Mouse (Mus musculus) Patski (cell line): ENCODE measurements around the gene Cbx6. TPM values are rescaled to one million over a fixed set of nuclear protein-coding genes. Genes with fewer than 3 reads are reported as not detected.
A peak's percentile ranks its signal among the peaks of the same experiment; 100 is the strongest.

Experiments used
- ATAC-seq: fragments of 100-300 bp; one replicate; pipeline ENCODE4 v1.8.0; 2021
- CTCF ChIA-PET: fragments of 350-600 bp; sonication (Branson Sonifier 250); formaldehyde crosslinking; loops from one replicate; lab custom pipeline; 2022; ENCODE audit warnings: inconsistent platforms; lab: Charles Lee
- POLR2A ChIA-PET: fragments of 350-600 bp; sonication (Branson Sonifier 250); formaldehyde crosslinking; loops from one replicate; lab custom pipeline; 2022; ENCODE audit warnings: antibody characterized with exemption, inconsistent platforms; lab: Charles Lee
- DNase-seq: peaks from one replicate; pipeline ENCODE4 v3.0.0-alpha.2; 2011; ENCODE audit warnings: low read depth, low spot score
- H3K27me3 ChIP-seq: fragments of 371-371 bp; one replicate; pipeline ENCODE4 v1.5.1; 2021
- CTCF ChIP-seq: fragments of 100-300 bp; IDR thresholded peaks from one replicate; pipeline ENCODE4 v1.5.1; 2021
- in situ Hi-C: fragments of 300-500 bp; cut with MboI; formaldehyde crosslinking; loops from 3 replicates; pipeline ENCODE4 v1.11.1; 2018; ENCODE audit warnings: low pct_unique_long_range_greater_than_20kb, mixed read lengths
- polyA plus RNA-seq: library from polyadenylated mRNA; unstranded; gene quantifications from one replicate; pipeline ENCODE4 v1.2.3, GENCODE M21; 2021

Cbx6 gene
- polyA plus RNA-seq, 1 experiment from 2014 or later = 75.9 TPM

DNA sequence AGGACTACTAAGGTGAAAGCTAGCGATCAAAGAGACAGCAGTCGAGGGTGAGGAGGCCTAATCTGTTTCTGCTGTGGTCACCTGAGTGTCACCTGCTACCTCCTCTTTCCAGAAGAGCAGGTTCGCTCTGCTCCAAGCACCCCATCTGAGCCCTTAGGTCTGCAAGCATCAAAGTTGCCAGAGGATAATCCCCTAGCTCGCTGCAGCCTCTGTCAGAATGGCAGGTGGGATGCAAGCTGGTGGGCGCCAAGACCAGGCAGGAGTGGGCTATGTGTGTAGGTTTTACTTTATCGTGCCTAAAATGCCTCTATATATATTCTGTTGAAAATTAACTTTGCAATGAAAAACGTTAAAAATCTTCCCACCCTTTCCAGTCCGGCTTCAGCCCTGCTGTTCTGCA, 29.2 kb downstream of the Cbx6 start:
- POLR2A ChIA-PET = no interaction called here
- in situ Hi-C loops = no loop called here
- no peak for ATAC-seq
- no peak for TF ChIP-seq CTCF
- CTCF ChIA-PET = no interaction called here
- no peak for DNase-seq
- H3K27me3 ChIP-seq = peaks cover 37% of the 10 kb centered on the region

DNA sequence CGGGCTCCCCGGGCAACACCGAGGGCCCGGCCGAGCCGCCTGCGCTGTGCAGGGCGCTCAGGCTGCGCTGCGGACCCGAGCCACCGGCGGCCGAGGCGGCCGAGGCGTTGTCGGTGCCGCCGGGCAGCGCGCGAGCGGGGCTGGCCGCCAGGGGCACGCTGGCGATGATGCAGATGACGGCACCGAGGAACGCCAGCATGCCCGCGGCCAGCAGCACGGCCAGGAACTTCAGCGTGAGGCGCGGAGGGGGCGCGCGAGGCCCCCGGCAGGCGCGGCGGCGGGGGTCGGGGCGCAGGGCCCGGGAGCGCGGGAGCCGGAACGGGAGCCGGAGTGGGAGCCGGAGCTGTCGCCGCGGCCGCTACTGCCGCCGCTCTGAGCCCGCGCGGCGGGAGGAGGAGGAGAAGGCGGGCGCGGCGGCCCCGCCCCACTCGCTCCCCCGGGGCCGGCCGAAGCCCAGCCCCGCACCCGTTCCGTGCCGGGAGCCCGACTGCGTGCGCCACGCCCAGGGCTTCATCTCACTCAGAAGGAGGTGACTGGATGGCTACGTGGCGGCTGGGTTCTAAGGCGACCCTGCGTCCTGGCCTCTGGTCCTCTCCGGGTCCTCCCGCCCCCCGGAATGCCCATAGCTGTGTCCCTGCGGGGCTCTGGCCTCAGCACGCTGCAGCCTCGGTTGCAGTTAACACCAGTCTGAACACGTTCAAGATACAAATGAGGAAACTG, 30.0 kb downstream of the Cbx6 start, which contains the start of gene Nptxr:
TSS of gene Nptxr (minus strand) at position 415 of the 720 bp plus-strand sequence.
- ChIA-PET CTCF (no interaction called here), POLR2A (no interaction called here)
- in situ Hi-C loops = no loop called here
- ATAC-seq = peak; percentile 24
- DNase-seq = no peak
- H3K27me3 ChIP-seq = peaks cover 30% of the 10 kb centered on the region
- TF ChIP-seq CTCF = no peak

DNA sequence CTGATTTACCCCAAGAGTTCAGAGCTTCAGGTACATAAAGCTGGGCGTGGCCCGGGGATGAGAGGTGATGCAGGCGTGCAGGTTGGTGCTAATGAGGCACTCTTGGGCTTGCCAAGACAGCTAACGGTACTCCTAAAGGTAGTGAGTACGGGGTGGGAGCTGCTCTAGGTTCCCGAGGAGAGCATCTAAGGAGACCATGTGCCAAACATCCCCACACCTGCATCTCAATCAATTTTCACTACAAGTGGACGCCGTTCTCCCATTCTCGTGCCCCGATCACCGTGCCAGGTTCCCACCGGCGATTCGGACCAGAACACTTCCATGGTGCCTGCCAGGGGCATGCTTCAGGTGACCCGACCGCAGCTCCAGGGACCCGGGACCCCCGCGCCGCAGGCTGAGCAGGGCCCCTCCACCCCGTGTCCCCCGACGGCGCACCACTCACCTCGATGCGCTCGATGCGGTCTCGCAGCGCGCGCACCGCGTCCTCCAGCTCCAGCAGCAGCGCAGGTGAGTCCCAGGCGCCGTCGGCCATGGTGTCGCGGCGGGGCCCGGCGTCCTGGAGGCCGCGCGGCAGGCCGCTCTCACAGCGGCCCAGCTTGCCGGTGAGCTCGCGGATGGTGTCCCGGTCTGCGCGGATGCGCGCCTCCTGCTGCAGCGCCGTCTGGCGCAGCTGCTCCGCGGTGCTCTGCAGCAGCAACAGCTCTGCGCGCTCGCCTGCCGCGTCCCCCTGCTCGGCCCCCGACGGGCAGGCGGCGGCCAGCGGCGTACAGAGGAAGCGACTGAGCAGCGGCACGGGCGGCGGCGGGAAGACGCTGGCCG, 30.7 kb downstream of the Cbx6 start:
- H3K27me3 ChIP-seq = peaks cover 23% of the 10 kb centered on the region
- TF ChIP-seq CTCF = no peak
- DNase-seq (no peak), ATAC-seq (no peak)
- in situ Hi-C loops = no loop called here
- ChIA-PET POLR2A (no interaction called here), CTCF (interaction anchor here (0.8 kb wide), 1 partner anchor 27 kb away, joined by 3 read pairs; no protein-coding TSS in a partner anchor)

DNA sequence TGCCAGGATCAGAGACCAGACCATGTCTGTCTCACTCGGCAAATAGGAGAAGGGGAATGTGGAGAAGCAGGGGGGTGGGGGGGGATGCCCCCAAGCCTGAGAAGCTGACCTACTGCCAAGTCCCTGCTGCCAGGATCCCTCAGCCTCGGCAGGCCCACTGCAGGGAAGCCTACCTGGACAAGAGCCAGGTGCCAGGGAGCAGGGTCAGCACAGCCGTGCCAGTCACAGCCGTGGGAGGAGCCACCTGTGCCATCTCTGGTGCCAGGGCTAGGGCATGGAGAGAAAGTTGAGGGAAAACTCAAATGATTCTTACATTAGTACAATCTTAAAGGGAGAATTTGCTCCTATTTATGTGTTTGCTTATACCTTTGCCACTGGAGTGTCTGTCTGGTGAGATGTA, 32.2 kb downstream of the Cbx6 start:
- CTCF ChIA-PET = no interaction called here
- in situ Hi-C loops = no loop called here
- DNase-seq (no peak), ATAC-seq (no peak)
- peaks cover 20% of the 10 kb centered on the region for H3K27me3 ChIP-seq
- POLR2A ChIA-PET = interaction anchor here (1.0 kb wide), 1 partner anchor 61 kb away, joined by 3 read pairs; no protein-coding TSS in a partner anchor
- TF ChIP-seq CTCF = no peak

DNA sequence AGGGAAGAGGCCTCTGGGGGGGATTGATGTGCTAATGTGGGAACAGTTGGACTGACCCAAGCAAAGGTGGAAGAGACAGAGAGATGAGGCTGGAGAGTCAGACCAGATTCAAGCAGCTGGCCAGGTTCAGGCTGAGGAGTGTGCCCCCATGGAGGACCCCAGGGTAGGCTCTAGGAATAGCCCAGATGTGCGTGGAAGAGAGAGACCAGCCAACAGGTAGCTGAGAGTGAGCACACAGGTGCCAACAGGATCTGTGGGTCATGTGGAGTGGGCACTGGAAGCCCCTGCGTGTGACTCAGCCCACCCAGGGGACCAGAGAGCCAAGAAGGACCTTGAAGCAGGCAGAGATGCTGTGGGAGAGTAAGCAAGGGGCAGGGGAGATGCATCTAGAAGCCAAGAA, 32.8 kb downstream of the Cbx6 start:
- POLR2A ChIA-PET = no interaction called here
- CTCF ChIA-PET = no interaction called here
- DNase-seq (no peak), ATAC-seq (no peak)
- in situ Hi-C loops = no loop called here
- peaks cover 18% of the 10 kb centered on the region for H3K27me3 ChIP-seq
- no peak for TF ChIP-seq CTCF

DNA sequence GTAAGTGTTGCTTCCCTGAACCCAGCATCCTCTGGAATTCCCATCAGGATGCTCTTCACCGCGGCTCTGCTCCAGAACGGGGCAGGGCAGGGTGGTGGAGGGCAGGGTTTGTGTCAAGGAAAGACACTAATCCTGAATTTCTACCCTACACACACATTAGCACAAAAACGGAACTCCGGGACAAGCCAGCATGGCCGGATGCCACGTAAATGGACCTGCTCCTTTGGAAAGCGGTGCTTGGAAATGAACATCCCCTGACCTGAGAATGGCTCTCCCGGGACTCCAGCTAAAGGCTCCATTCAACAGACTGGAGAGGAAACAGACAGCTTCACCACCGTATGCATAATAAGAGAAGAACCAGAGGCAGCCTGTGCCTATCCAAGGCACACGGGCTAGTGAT, 33.8 kb downstream of the Cbx6 start:
- TF ChIP-seq CTCF = no peak

DNA sequence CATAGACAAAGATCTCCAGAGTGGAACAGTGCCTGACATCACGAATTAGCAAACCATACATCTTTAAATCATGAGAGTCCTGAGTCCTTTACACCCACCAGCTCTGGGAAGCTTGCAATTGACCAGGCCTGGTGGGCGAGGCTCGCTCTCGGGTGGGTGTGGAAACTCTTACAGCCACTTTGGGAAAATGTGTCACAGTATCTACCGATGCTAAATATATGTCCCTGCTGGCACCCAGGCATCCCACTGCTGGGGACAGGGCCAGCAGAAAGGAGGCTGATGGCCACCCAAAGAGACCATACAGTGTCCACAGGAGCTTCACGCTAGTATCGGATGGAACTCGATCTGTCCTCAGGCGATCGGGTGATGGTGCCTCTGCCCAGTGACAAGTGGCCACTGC, 35.9 kb downstream of the Cbx6 start:
- no peak for DNase-seq
- POLR2A ChIA-PET = no interaction called here
- no peak for ATAC-seq
- no peak for TF ChIP-seq CTCF
- CTCF ChIA-PET = no interaction called here
- in situ Hi-C loops = no loop called here
- peaks cover 7% of the 10 kb centered on the region for H3K27me3 ChIP-seq

More for the DNA sequence above, 33.8 kb downstream of the Cbx6 start:
- peaks cover 18% of the 10 kb centered on the region for H3K27me3 ChIP-seq
- CTCF ChIA-PET = no interaction called here
- POLR2A ChIA-PET = no interaction called here
- no peak for ATAC-seq
- DNase-seq = no peak
- in situ Hi-C loops = no loop called here

DNA sequence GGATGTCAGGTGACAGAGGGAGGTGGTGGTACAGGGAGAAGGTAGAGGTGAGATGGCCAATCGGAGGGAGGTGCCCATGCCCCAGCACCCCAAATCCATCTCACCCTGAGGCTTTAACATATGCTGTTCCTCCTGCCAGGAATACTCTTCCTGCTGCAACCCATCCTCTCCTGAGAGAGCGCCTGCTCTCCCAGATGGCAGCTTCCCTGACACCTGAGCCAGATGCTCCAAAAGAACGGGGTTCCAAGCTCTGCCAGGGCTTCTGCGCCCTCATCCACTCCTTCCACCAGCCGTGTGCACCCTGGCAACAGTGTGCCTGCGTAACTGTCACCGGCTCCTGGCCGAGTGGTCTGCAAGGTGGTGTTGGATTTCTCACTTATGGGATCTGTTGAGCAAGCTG, 36.8 kb downstream of the Cbx6 start:
- TF ChIP-seq CTCF = no peak
- ChIA-PET POLR2A (no interaction called here), CTCF (no interaction called here)
- ATAC-seq (no peak), DNase-seq (no peak)
- no peaks in the 10 kb centered on the region for H3K27me3 ChIP-seq
- in situ Hi-C loops = no loop called here

DNA sequence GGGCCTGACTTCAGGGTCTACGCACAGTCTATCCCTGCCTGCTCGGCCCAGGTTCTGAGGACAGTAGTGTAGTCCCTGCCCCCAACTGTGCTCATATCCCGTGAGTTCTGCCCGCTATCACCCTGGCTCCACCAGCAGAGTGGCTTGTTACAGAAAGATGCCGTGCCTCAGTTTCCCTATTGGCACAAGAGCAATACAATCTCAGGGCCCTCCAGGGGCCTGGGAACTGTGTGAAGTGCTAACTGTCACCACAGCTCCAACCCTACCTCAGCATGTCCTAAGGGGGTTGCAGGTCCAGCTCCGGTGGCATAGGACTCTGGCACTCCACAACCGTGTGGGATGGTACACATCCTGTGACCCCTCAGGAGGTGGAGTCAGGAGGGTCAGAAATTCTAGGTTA, 37.4 kb downstream of the Cbx6 start:
- ChIA-PET POLR2A (no interaction called here), CTCF (no interaction called here)
- TF ChIP-seq CTCF = no peak

DNA sequence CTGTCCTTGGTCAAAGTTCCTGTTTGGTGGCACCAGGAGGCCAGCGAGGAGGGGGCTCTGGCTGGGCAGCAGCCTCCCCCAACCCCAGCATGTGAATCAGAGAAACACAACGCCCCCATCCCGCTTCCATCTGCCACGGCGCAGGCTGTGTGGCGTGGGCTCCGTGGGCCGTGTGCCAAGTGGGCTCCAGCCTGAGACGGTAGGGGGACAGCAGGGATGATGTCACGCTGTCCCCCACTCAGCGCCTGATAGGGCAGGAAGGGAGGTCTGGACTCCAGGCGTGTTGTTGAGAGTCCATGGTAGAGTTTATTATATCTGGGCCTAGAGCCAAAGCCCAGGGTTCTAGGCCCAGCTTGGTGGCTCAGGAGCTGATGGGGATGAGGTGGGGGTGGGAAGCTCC, 38.2 kb downstream of the Cbx6 start:
- POLR2A ChIA-PET = no interaction called here
- in situ Hi-C loops = no loop called here
- no peaks in the 10 kb centered on the region for H3K27me3 ChIP-seq

More for the DNA sequence above, 37.4 kb downstream of the Cbx6 start:
- ATAC-seq (no peak), DNase-seq (no peak)
- in situ Hi-C loops = no loop called here
- H3K27me3 ChIP-seq = no peaks in the 10 kb centered on the region

DNA sequence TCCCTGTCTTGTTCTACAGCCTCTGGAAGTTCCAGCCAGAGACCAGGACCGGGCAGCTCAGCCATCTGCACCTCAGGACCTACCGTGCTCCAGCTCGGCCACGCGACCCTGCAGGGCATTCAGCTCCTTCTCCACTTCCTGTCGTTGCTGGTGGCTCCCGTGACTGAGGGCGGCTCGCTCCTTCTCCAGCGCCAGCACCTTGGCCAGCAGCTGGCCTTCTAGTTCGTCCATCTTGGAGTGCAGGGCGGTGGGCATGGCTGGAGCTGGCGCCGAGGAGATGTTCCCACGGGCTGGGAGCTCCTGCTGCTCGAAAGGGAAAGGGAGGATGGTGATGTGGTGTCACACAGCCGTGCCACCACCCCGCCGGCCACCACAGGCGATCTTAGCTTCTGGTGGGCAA, 40.3 kb downstream of the Cbx6 start:
- ATAC-seq (no peak), DNase-seq (no peak)
- no peak for TF ChIP-seq CTCF
- ChIA-PET POLR2A (no interaction called here), CTCF (no interaction called here)
- no peaks in the 10 kb centered on the region for H3K27me3 ChIP-seq
- in situ Hi-C loops = no loop called here

More for the DNA sequence above, 38.2 kb downstream of the Cbx6 start:
- ATAC-seq (no peak), DNase-seq (no peak)
- CTCF ChIA-PET = interaction anchor here (1.5 kb wide), 1 partner anchor 20 kb away, joined by 3 read pairs; no protein-coding TSS in a partner anchor
- TF ChIP-seq CTCF = no peak
